Mouse (Mus musculus): Measurements from ENCODE around the gene Gm21738.
"Not testable (repeated sequence)": the region's sequence is repeated elsewhere in the genome, so short reads cannot be mapped to it uniquely, and the experiment has no call there.

Gm21738 gene

DNA sequence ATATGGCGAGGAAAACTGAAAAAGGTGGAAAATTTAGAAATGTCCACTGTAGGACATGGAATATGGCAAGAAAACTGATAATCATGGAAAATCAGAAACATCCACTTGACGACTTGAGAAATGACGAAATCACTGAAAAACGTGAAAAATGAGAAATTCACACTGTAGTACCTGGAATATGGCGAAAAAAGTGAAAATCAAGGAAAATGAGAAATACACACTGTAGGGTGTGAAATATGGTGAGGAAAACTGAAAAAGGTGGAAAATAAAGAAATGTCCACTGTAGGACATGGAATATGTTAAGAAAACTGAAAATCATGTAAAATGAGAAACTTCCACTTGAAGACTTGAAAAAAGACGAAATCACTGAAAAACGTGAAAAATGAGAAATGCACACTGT, at the start of gene Gm21738:
Gm21738 (minus strand) TSS at position 101 of the 400 bp plus-strand sequence.
- not testable (repeated sequence) for DNase-seq

- not testable (repeated sequence) for DNase-seq
These were observed 35.0 kb downstream of the Gm21738 start for GRCm38 (mm10) chr14:19383741-19384140.

Measured in kidney, postnatal 4 days (tissue).